Comparison of ENCODE assay signal across 9 mouse cellular contexts in the genomic region with DNA sequence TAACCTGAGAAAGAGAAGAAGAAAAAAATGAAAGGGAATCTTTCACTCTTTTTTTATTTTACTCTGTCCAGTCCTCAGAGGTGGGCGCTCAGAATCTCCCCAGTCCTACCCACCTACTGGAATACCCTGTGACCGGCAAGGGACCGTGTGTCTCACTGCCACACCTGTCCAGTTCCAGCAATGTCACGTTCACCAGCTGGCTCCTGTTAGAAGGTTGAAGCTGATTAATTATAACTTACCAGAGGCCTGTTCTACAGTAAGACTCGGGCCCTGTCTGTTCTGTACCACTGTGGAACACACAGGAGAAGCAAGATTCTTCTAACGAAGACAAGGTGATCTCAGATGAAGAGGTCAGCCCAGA.
DNase-seq lines count a peak whose midpoint lies in the region; ATAC-seq and TF ChIP-seq lines count a peak whose summit lies in the region.
"Had no signal": no experiment of that assay in that cellular context is flagged by ENCODE, and none has a peak within 500 bp of the region (broad histone marks: within the 10 kb centered on the region; RNA-seq: fewer than 3 reads in every experiment).

No protein-coding gene starts in this region.

- H3K9me3 ChIP-seq in heart, embryonic 15.5 days (replicated peaks) = no peaks in the 10 kb centered on the region
- H3K9me3 ChIP-seq in lung, embryonic 15.5 days = no peaks in the 10 kb centered on the region
- H3K9me3 ChIP-seq in limb, embryonic 14.5 days (ENCODE audit: control insufficient read depth, low read length) = no peaks in the 10 kb centered on the region

- no peaks in the 10 kb centered on the region for H3K36me3 ChIP-seq in heart, embryonic 15.5 days
- no peaks in the 10 kb centered on the region for H3K36me3 ChIP-seq in lung, embryonic 15.5 days
- H3K36me3 ChIP-seq in limb, embryonic 14.5 days (ENCODE audit: control insufficient read depth, insufficient read depth, low read length) = no peaks in the 10 kb centered on the region

- peaks cover 53% of the 10 kb centered on the region for H3K4me1 ChIP-seq in heart, embryonic 15.5 days (replicated peaks)
- peaks cover 53% of the 10 kb centered on the region for H3K4me1 ChIP-seq in lung, embryonic 15.5 days
- peaks cover 18% of the 10 kb centered on the region for H3K4me1 ChIP-seq in limb, embryonic 14.5 days (ENCODE audit: control insufficient read depth, insufficient read depth, low read length)

- H3K4me3 ChIP-seq in heart, embryonic 15.5 days = no peak overlapping the region; the same call in 1 of the 2 replicates
- no peak overlapping the region for H3K4me3 ChIP-seq in lung, embryonic 15.5 days
- no peak overlapping the region for H3K4me3 ChIP-seq in limb, embryonic 14.5 days (replicated peaks; ENCODE audit: low read length)

- H3K27ac ChIP-seq in heart, embryonic 15.5 days = peak overlapping the region; percentile 91
- peak overlapping the region; percentile 93 for H3K27ac ChIP-seq in lung, embryonic 15.5 days
- H3K27ac ChIP-seq in limb, embryonic 14.5 days (replicated peaks; ENCODE audit: low read depth, low read length) = no peak overlapping the region

- peak overlapping the region; percentile 51 for H3K4me2 ChIP-seq in heart, embryonic 15.5 days
- peak overlapping the region; percentile 23 for H3K4me2 ChIP-seq in lung, embryonic 15.5 days
- H3K4me2 ChIP-seq in limb, embryonic 14.5 days (replicated peaks; ENCODE audit: low read depth, low read length, severe bottlenecking) = peak overlapping the region; percentile 20; the same call in 1 of the 2 replicates

- intact Hi-C loops in heart, postnatal 25 days (cut with DNase I) = loop anchor here (10.0 kb wide), 1 partner anchor 320 kb away; no protein-coding TSS in a partner anchor

- no peak for DNase-seq in cerebellum, postnatal 36 days
- no peak for DNase-seq in heart, postnatal 25 days (ENCODE audit: low spot score)
- DNase-seq in lung, postnatal 36 days = no peak
- DNase-seq in limb, embryonic 14.5 days (ENCODE audit: low spot score) = no peak
- no peak for DNase-seq in right cerebral cortex, adult 2 months (ENCODE audit: low spot score in 2 of 2)
- DNase-seq: spleen, adult 18-20 months had no signal

- H3K9ac ChIP-seq in heart, embryonic 15.5 days = no peak overlapping the region
- no peak overlapping the region for H3K9ac ChIP-seq in lung, embryonic 15.5 days
- H3K9ac ChIP-seq in limb, embryonic 14.5 days (ENCODE audit: low read depth, low read length, severe bottlenecking) = no peak overlapping the region

- WGBS in heart, embryonic 15.5 days = 47% methylated on average over 6 of the region's 6 CpGs
- 56% methylated on average over 6 of the region's 6 CpGs for WGBS in lung, embryonic 15.5 days
- WGBS in limb, embryonic 14.5 days = 50% methylated on average over 6 of the region's 6 CpGs

- H3K27me3 ChIP-seq in heart, embryonic 15.5 days = no peaks in the 10 kb centered on the region
- H3K27me3 ChIP-seq in lung, embryonic 15.5 days = no peaks in the 10 kb centered on the region
- no peaks in the 10 kb centered on the region for H3K27me3 ChIP-seq in limb, embryonic 14.5 days (ENCODE audit: control insufficient read depth, insufficient read depth, low read length)

- 0 out of 2 replicates have a peak, but pooled peaks have one; percentile 18 for ATAC-seq in cerebellum, adult (ENCODE audit: insufficient number of reproducible peaks, low FRiP score, low TSS enrichment)
- peak; percentile 23; the same call in 1 of the 2 replicates for ATAC-seq in heart, embryonic 15.5 days (replicated peaks; ENCODE audit: insufficient number of reproducible peaks, insufficient read depth, low FRiP score, low read depth)
- ATAC-seq in lung, embryonic 15.5 days (ENCODE audit: borderline replicate concordance, extremely low read depth, low FRiP score, low TSS enrichment) = peak; percentile 7; the same call in 1 of the 2 replicates
- ATAC-seq in limb, embryonic 14.5 days (ENCODE audit: low FRiP score, low read depth) = no peak; the same call in 1 of the 2 replicates

- TF ChIP-seq POLR2A in limb, embryonic 14.5 days (IDR thresholded peaks at IDR 0.05; ENCODE audit: borderline replicate concordance, extremely low read depth, insufficient read depth, insufficient read length) = no peak
